Mouse (Mus musculus): ENCODE measurements around the gene Gatd1.

The Gatd1 gene

DNA sequence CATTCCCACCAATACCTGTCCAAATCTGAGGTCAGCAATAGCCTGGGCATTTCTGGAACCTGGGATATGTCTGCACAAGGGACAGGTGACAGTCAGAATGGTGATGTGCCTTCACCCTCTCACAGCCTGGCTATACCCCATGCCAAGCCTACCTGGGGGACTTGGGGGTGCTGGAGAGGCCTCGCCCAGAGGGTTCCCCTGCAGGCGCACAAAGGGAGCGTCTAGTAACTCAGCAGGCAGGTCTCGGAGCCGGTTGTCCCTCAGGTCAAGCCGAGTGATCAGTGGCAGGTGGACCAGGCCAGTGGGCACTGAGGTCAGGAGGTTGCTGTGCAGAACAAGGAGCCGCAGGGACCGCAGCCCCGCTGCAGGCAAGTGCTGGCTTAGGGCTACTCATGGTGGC lies 27.5 kb upstream of the Gatd1 start:
- DNase-seq = no peak

- peak; percentile 84 for DNase-seq
These were observed 26.7 kb upstream of the Gatd1 start for GRCm38 (mm10) chr7:141440613-141441012.

GRCm38 (mm10) chr7:141439811-141440210 lies 25.9 kb upstream of the Gatd1 start:
- no peak for DNase-seq

DNA sequence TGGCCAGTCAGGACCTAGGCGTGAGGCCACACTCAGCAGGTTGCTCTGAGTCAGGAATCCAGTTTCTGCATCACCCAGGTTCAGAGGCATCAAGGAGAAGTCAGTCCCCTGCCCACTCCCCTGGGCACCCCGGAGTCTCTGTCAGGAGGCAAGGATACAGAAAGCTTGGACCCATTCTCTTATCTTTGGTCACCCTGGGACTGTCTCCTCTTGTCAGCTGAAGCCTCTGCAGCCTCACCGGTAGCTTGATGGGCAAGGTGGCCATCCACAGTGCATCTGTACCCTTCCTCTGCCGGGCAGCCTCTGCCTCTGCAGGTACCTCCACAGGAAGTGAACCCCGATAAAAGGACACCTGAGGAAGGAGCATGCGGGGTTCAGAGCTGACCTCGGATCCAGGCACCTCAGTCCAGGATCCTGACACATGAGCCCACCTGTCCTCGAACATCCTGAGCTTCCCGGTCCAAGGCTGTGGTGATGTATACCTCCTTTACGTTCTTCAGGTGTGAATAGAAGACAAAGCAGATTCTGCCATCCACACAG lies 25.3 kb upstream of the Gatd1 start:
- no peak for DNase-seq

DNA sequence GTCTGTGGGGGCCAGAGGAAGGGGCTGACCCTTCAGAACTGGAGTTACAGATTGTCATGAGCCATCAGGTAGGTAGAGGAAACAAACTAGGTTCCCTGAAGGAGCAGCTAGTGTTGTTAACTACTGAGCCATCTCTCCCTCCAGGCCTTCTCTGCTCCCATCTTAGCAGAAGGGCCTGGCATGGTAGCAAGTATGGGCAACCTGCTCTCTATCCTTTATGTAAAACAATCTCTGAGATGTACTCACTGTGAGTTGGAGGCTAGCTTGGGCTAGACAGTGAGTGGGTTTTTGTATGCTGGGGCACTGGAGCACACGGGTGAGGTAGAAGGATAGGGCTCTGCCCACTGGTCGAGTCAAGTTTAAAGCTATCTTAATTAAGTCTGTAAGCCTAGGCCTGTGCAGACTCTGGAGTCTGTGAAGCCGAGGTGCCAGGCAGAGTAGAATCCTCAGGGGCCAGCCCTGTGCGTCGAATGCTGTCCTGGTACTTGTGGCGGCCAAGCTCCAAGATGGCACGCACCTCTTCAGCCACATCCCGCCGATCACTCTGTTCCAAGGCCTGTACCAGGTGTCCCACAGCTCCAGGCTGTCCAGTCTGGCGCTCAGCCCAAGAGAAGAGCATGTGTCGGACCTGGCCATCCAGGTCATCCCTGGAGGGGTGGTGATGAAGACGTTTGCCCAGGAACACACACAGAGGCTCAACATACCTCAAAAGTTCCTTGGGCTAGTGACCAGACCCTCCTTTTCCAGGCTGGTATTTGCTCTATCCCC lies 24.4 kb upstream of the Gatd1 start:
- DNase-seq = no peak

GRCm38 (mm10) chr7:141437178-141438120 lies 23.5 kb upstream of the Gatd1 start, which contains the start of gene Slc25a22:
Slc25a22 (minus strand) TSS chr7:141437892.
- peak; percentile 89 for DNase-seq

DNA sequence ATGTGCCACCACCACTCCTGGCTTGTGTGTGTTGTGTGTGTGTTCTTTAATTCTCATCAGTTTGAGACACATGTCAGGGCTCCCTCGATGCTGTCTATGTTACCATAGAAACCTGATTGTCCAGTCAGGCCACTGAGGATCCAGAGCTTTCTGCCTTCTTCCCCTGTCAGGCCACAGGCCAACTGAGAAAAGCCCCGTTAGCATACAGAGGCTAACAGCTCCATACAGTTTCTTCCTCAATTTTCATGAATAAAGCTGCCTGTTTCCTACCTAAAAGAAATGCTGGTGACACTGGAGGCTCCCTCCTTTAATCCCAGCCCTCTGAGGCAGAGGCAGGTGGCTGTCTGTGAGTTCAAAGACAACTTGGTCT lies 22.6 kb upstream of the Gatd1 start:
- DNase-seq = no peak

DNA sequence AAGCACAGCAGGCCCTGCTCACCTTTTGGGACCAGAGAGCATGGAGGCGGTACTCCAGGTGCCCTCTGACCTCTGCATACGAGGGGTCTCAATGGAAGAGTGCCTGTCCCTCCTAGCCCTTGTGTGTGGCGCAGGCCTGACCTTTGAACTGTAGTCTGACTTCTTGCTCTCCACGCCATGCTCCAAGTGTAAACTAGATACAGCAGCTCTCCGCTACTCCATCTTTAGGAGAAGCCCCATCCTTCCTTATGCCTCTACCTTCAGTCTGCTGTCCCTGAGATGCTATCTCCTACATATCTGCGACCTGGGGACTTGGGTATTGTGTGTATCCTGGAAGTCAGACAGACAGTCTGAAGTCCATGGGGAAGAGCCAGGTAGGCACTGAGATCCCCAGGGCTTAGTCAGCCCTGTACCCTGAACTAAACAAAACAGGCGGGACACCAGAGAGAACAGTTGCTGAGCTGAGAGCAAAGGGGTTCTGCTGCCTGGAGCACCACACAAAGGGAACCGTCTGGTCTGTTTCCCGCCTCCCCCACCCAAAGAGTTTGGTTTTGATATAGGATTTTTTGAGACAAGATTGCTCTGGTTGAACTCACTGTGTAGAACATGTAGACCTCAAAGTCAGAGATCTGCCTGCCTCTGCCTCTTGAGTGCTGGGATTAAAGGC lies 22.1 kb upstream of the Gatd1 start:
- DNase-seq = no peak

- peak; percentile 70 for DNase-seq
These were observed 21.4 kb upstream of the Gatd1 start for GRCm38 (mm10) chr7:141435129-141435855.

DNA sequence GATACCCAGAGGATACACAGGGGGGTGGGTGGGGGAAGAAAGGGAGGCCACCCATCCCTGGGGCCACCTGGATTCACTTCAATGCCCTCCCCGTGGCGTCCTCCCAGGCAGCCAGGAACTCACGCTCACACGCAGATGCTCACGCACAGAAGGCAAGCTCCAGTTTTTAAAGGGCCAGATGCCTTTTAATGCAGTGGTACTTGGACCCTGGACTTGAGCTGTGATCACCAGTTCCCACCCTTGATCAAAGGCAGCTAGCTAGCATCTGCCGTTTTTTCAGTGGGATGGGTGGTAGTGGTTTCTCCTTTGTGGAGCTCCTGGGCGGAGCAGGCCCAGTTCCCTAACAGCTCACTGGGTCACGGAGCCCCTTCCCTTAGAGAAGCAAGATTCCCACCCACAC lies 20.5 kb upstream of the Gatd1 start:
- DNase-seq = peak; percentile 58

DNA sequence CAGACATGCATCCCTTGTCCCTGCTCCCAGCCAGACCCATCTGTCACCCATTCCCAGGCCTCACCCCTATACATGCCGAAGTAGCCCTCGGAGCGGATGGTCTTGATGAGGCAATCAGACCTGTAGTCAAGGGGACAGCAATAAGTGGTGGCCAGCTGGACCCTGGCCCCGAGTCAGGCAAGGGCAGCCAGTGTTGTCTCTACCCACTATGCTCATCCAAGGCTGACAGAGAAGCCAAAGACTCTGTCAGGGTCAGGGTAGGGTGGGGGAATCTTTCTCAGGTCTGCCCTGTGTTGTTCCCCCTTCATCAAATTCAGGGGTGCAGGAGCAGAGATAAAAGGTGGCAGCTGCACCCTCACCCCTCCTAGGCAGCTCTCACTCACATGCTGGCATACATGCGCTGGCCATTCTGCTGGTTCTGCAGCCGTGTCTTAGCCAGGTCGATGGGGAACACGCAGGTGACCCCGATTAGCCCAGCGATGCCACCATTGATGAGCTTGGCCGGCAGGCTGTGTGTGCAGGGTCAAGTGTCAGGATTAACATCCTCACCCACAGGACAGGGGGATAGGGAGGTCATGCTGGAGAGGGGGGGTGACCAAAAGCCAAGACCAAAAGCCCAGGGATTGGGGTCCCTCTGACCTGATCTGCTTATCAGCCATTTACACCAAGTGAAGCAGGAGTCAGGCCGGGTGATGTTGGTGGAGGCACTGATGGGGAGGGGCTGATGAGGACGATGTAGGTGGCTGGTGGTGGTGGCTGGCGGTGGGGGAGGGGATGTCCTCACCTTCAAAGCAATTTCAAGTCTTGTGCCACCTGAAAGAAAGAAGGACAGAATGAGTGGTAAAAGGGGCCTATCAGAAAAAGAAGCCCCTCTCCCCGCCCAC lies 19.8 kb upstream of the Gatd1 start:
- no peak for DNase-seq

GRCm38 (mm10) chr7:141432741-141433516 lies 19.0 kb upstream of the Gatd1 start:
- DNase-seq = peak; percentile 57

- DNase-seq = no peak
These were observed 18.3 kb upstream of the Gatd1 start for GRCm38 (mm10) chr7:141432186-141432611.

DNA sequence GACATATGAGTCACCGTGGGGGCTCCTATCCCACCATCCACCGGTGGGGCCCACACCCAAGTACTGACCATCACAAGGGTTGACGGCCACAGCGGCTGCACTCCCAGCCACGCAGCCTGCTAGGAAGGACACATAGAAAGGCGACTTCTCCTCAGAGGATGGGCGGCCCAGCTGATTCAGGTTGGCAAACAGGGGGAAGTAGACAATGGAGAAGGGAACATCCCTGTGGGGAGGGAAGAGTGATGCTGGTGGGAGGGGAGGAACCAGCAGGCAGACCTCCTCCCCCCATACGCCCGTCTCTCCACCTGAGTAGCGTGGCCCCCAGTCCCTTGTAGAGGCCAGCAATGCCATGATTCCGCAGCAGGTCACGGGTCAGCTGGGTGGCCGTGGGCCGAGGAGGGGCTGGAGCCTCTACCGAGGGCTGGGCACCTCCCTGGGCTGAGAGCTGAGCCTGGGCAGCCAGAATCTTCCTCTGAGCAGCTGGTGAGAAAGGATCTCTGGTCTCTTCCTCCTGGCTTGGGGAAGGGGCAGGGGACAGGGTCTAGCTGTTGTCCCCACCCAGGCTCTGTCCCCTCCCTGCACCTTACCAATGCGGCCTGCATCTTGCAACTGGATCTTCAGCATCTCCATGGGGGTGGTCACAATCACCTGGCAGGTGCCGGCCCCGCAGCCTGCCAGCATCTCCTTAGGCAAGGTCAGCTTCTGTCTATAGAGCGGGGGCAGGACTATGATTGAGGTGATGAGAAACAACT lies 17.7 kb upstream of the Gatd1 start:
- no peak for DNase-seq

- DNase-seq = no peak
These were observed 16.8 kb upstream of the Gatd1 start for GRCm38 (mm10) chr7:141430585-141431240.

DNA sequence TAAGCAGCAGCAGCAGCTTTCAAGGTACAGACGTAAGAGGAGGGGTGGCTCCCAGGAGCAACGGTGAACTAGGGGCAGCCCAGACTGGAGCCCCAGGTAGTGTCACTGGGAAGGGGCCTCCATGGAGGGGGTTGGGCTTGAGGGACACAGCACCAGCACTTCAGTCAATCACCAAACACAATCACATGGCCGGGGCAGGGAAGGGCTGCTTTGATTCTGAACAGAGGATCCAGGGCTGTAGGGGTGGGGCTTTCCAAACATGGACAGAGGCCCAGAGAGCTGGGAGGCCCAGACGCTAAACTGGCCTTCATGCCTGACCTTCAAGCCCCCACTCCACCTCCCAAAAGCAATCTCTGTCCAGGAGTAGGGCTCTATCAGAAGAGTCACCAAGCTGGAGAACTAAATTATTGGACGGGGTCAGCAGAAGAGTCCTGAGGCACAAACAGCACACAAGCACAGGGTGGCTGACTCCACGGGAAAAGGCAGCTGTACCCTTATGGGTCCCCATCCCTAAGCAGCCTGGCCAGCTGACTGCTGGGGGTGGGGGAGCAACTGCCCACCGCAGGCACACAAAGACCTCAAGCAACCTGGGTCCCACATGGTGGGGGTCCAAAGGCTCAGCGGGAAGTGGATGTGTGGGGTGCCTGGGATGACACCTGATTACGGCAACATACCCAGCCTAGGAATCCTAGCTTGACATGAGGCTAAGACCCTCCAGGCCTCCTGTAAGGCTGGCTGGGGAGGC lies 16.1 kb upstream of the Gatd1 start:
- no peak for DNase-seq

- peak; percentile 62 for DNase-seq
These were observed 15.4 kb upstream of the Gatd1 start, which contains the start of gene Cend1 for GRCm38 (mm10) chr7:141429310-141429709. Cend1 (minus strand) TSS chr7:141429491.

DNA sequence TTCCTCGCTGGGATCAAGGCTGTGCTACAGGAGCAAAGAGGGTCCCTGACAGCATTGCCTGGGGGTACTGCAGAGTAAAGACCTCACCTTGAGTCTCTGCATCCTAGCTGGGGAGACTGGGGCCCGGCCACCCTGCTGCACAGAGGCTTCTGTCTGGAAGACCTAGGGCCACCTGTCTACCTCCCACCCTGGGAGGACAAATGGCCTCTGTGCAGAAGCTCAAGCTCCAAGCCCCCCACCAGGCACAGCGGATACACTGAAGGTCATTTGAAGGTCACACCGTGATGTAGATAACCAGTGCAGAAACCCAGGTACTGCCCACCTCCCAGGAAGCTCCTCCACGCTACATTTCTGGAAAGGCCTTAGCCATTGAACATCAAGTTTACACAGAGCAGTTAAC lies 14.8 kb upstream of the Gatd1 start:
- no peak for DNase-seq

All from kidney, postnatal 10 days (tissue).